Mouse (Mus musculus): ENCODE measurements at regions not wholly inside any gene's neighbourhood (a gene's known extent, or its start where the extent isn't known, plus 50 kb on each side); places are given as distances from the start of the nearest gene placed in this dataset.

GRCm38 (mm10) chr12:79939436-79939835, 173.4 kb downstream of the Zfp36l1 start:
- DNase-seq: no peak

- no peak for DNase-seq
Measured at GRCm38 (mm10) chr12:79937876-79938275, 174.9 kb downstream of the Zfp36l1 start.

- DNase-seq: no peak
Measured at GRCm38 (mm10) chr12:79936698-79937097, 176.1 kb downstream of the Zfp36l1 start.

- no peak for DNase-seq
Measured at GRCm38 (mm10) chr12:79934091-79934490, 178.7 kb downstream of the Zfp36l1 start.

- DNase-seq: no peak
Measured at GRCm38 (mm10) chr12:79932905-79933304, 179.9 kb downstream of the Zfp36l1 start.

GRCm38 (mm10) chr12:79931455-79931854, 181.4 kb downstream of the Zfp36l1 start:
- no peak for DNase-seq

- DNase-seq: no peak
Measured at GRCm38 (mm10) chr12:79929846-79930245, 183.0 kb downstream of the Zfp36l1 start.

DNA sequence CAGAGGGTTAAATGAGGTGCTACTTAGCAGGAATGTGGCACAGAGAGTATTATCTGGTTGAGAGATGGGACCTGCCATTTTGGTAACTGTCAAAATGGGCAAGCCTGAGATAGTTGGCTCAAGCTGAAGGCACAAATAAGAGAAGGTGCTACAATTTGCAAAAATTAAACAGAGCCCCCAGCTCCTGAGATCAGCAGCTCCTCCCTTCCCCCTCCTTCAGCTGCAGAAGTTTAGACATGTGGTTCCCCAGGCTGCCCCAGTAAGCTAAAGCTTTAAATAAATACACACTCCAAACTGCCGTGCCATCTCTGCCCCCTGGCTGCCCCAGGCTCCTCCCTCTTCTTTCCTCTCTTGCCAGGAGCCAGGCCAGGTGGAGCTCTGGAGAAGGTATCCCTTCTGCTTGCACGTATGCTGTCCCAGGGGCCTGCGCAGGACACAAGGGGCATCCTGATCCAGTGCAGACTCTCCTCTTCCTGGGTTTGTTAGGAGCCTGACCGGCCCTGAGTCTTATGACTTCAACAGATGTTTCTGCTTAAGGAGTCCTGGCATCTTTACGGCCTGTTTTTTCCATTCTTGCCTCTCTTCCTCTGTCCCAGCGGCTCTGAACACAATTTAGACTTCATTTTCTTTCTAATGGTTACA, 184.0 kb downstream of the Zfp36l1 start:
- DNase-seq: no peak

GRCm38 (mm10) chr12:79928298-79928697, 184.5 kb downstream of the Zfp36l1 start:
- no peak for DNase-seq

GRCm38 (mm10) chr12:79925704-79926588, 186.9 kb downstream of the Zfp36l1 start:
- peak; percentile 6 for DNase-seq

DNA sequence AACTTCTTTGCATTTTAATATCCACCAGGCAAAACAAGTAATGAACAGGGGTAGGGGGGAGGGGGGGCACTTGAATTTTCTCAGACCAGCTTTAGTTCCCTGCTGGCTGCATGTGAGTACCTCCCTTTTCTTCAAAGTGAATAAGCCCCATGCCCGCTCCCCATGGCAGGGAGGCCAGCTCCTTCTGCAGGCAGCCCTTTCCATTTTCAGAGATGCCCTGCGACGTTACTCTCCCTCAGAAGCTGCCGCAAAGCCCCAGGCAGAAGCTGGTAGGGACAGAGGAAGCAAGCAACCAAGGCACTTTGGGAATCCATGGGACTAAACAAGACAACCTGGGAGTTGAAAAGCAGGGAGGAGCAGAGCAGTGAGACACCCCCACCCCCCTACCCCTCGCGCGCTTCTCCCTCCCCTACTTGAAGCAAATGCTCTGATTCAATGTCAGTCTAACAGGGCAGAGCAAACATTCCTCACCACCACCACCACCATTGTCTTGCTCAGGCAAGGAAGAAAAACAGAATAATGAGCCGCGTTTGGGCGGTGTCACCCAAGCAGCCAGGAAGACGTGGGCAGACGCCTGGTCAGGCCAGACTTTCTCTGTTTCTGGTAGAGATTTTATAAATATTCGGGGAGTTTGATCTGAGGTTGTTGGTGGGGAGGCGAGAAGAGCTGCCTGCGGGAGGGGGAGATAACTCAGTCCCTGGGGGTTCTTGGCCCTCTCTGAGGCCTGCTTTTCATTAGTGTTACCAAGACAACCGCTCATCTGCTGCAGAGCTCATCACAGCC, 187.7 kb downstream of the Zfp36l1 start:
- DNase-seq: no peak

GRCm38 (mm10) chr12:79923811-79924210, 189.0 kb downstream of the Zfp36l1 start:
- no peak for DNase-seq

- DNase-seq: no peak
Measured at GRCm38 (mm10) chr12:79921786-79922185, 191.0 kb downstream of the Zfp36l1 start.

DNA sequence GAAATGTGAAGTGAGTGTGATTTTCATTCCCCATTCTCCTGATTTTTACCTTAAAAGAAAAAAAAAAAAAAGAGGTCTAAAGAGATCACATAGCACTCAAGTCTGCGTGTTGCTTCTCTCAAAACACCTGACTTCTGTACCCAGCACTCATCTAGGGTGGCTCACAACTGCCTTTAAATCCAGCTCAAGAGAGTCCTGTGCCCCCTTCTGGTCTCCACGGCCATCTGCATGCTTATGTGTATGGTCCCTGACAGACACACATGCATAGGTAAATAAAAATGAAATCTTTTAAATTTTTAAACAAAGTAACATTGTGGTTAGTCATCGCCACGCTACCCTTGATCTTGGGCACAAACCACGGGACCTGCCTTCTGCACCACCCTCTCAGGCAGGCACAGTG, 193.8 kb downstream of the Zfp36l1 start:
- DNase-seq: no peak

DNA sequence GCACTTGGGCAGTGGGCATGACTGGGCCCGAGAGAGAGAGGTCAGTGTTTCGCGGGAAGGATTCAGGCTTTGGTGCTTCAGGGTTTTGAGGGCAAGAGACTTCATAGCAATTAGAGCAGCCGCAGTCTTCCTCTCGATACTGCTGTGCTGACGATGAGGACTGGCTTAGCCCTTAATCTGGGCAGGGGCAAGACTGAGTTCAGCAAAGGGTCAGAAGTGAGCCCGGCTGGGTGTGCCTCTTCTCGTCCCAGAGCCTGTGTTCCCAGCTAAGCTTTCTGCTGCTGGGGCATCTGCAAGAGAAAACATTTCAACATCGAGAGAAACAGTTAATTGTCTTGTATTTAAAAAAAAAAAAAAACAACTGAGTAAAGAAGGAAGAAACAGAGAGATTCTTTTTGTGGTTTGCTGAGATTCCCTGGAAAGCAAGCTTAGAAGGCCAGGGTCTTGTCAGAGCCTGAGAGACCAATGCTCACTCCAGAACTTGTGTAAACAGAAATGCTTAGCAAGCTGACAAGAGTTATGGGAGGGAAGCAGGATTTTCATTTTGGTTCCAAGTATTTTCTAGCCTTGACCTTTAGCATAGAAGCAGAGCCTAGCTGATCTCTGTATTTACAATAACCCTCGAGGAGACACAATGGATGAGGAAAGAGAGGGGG, 195.1 kb downstream of the Zfp36l1 start:
- DNase-seq: no peak

DNA sequence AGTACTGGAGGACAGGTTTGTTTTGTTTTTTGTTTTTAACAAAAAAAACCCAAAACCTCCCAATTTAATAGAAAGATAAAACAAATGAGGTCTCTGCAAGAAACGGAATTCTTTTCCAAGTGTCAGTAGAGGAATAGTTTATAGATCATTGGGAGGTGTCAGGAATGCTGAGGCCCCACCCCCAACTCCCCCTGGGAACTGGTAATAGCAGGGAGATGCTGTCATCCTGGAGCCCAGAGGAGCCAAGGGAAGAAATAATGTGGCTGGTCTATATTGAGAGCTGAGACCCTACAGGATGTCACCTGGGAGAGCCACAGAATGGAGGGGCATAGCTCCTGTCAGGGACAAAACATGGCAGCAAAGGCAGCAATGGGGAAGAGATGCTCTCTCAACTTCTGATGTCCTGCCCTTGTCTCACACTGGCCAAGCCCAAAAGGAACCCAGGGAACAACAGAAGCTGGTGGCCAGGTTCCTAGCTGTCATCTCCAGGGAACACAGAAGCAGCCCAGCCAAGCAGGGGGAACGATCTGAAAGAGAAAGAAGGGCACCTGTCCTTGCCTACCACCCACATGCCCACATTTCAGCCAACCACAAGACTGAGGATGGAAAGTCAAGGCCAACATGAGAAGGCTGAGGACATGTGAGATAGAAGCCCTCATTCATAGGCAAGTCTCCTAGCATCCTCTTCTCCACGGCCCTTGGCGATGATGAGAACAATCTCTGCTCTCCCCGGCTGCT, 195.7 kb downstream of the Zfp36l1 start:
- DNase-seq: no peak

DNA sequence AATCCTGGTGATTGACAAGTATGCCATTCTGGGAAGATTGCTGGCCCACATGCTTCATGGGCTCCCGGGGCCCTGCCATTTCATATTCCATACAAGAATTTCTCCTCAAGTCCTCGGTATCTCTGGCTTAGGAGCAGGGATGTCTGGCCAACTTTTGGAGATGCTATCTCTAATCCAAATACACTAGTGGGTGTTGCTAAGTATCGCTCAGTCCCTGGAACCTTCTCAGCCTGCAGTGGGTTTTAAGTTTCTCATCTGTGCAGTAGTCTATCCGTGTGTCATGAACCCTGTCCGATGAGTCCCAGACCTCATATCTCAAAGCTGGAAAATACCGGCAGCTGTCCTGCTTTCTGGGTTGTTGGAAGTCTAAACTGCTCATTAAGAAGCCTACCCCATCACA, 198.9 kb downstream of the Zfp36l1 start:
- DNase-seq: no peak

- DNase-seq: no peak
Measured at GRCm38 (mm10) chr12:79912281-79913063, 200.3 kb downstream of the Zfp36l1 start.

DNA sequence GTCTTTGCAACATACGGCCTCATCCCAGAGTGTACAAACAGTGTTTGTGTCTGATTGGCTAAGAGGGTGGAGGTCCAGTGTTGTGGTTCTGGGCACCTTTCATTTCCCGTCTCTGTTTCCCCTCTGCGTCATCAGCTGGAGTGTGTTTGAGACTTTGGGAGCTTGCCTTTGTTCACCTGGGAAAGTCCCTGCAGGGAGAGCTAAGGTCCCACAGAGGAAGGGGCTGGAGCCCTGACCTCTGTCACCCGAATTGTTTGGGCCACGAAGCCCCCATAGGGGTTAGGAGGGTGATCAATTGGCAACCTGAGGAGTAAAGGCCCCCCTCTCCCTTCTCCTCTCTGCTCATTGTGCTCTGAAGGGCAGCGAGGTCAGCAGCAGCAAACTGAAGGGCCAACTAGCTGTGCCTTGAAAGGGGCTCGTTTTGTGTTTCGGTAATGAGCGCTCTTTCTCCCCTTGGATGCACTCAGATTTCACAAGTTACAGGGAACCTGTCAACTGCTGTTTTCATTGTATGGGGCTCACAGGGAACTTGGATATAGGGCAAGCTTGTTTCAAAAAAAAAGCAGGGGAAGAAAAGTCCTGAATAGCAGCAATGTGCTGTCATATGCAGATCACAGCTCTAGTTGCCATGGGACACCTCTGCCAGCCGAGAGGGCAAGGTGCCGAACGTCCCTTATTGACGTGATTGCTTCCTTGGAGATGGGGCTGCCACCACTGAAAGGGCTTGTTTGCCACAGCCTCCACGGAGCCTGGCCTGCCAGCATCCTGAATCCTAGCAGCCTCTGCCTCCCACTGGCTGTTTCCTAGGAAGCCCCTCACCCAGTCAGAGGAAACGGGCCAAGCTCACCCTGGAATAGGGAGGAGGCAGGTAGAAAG, 201.7 kb downstream of the Zfp36l1 start:
- peak; percentile 16 for DNase-seq

DNA sequence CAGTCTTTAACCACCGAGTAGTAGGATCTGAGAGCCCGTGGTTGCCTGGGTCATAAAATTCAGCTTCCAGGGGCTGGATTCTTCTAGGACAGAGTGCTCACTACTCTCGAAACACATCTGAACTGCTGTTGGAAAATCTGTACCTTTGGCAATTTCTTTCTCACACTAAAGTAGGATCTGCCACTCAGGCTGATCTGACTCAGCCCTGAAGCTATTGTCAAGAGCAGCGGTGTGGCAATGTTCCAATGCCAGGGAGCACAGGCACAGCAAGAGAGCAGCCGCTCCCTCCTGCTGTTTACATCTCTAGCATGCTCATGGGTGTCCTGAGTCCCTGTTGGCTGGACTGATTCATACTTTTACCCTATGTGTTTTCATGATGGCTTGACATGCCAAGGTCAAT, 205.2 kb downstream of the Zfp36l1 start:
- no peak for DNase-seq

Measured in cerebellum, adult 11 months (tissue).